Mouse (Mus musculus): ENCODE results near the gene Cyp4f39. TPM values are rescaled to one million over a fixed set of nuclear protein-coding genes. Genes with fewer than 3 reads are reported as not detected.

Cyp4f39 gene
- total RNA-seq, 1 experiment: 2.8 TPM

- DNase-seq (ENCODE audit: low read depth, low spot score): no peak
- in situ Hi-C loops (cut with MboI; ENCODE audit: low sequenced_read_pairs in 2 of 2, unreplicated experiment in 2 of 2): no loop called here
- no peak overlapping the region for H3K27ac ChIP-seq (ENCODE audit: insufficient read depth, low read depth, low read length, poor library complexity, severe bottlenecking)
- TF ChIP-seq HCFC1 (IDR thresholded peaks at IDR 0.05; ENCODE audit: borderline replicate concordance, insufficient read depth, low read length) (no peak), CHD2 (IDR thresholded peaks at IDR 0.05; ENCODE audit: low read depth, low read length) (no peak), MAFK (IDR thresholded peaks at IDR 0.05; ENCODE audit: insufficient read depth, low read depth, low read length) (no peak), ZC3H11A (IDR thresholded peaks at IDR 0.05; ENCODE audit: borderline replicate concordance, low read depth, low read length) (no peak), ZNF384 (IDR thresholded peaks at IDR 0.05; ENCODE audit: low read depth, low read length) (no peak)
- no peaks in the 10 kb centered on the region for H3K36me3 ChIP-seq (ENCODE audit: control insufficient read depth, insufficient read depth, low read length, poor library complexity, severe bottlenecking)
- H3K9ac ChIP-seq (ENCODE audit: insufficient read depth, low read depth, low read length, poor library complexity, severe bottlenecking): no peak overlapping the region
- no peaks in the 10 kb centered on the region for H3K9me3 ChIP-seq (ENCODE audit: control insufficient read depth, insufficient read depth, low read depth, low read length)
- H3K4me1 ChIP-seq (ENCODE audit: control insufficient read depth in 2 of 2, insufficient read depth in 2 of 2, low read length in 2 of 2, poor library complexity in 1 of 2): peaks cover 4 to 12% of the 10 kb centered on the region in 2 experiments; a peak in 2 of 4 replicates
- no peak overlapping the region for H3K4me3 ChIP-seq (ENCODE audit: insufficient read depth in 1 of 2, low read depth in 1 of 2, low read length in 2 of 2, poor library complexity in 1 of 2, severe bottlenecking in 1 of 2)
Measured at GRCm38 (mm10) chr17:32450844-32451537, 1.5 kb upstream of the Cyp4f39 start.

- H3K4me3 ChIP-seq (ENCODE audit: insufficient read depth in 1 of 2, low read depth in 1 of 2, low read length in 2 of 2, poor library complexity in 1 of 2, severe bottlenecking in 1 of 2): no peak overlapping the region
- H3K27ac ChIP-seq (ENCODE audit: insufficient read depth, low read depth, low read length, poor library complexity, severe bottlenecking): no peak overlapping the region
- H3K9me3 ChIP-seq (ENCODE audit: control insufficient read depth, insufficient read depth, low read depth, low read length): no peaks in the 10 kb centered on the region
- no peak for TF ChIP-seq MAFK (IDR thresholded peaks at IDR 0.05; ENCODE audit: insufficient read depth, low read depth, low read length)
- no peak for TF ChIP-seq CHD2 (IDR thresholded peaks at IDR 0.05; ENCODE audit: low read depth, low read length)
- no peak for TF ChIP-seq HCFC1 (IDR thresholded peaks at IDR 0.05; ENCODE audit: borderline replicate concordance, insufficient read depth, low read length)
- no peak for TF ChIP-seq ZC3H11A (IDR thresholded peaks at IDR 0.05; ENCODE audit: borderline replicate concordance, low read depth, low read length)
- TF ChIP-seq ZNF384 (IDR thresholded peaks at IDR 0.05; ENCODE audit: low read depth, low read length): no peak
- in situ Hi-C loops (cut with MboI; ENCODE audit: low sequenced_read_pairs in 2 of 2, unreplicated experiment in 2 of 2): no loop called here
- H3K9ac ChIP-seq (ENCODE audit: insufficient read depth, low read depth, low read length, poor library complexity, severe bottlenecking): no peak overlapping the region
- no peaks in the 10 kb centered on the region for H3K36me3 ChIP-seq (ENCODE audit: control insufficient read depth, insufficient read depth, low read length, poor library complexity, severe bottlenecking)
- DNase-seq (ENCODE audit: low read depth, low spot score): no peak
- H3K4me1 ChIP-seq (ENCODE audit: control insufficient read depth in 2 of 2, insufficient read depth in 2 of 2, low read length in 2 of 2, poor library complexity in 1 of 2): peaks cover 4 to 12% of the 10 kb centered on the region in 2 experiments; a peak in 2 of 4 replicates
Measured at GRCm38 (mm10) chr17:32454188-32454587, 1.7 kb downstream of the Cyp4f39 start.

- no peak overlapping the region for H3K4me3 ChIP-seq (ENCODE audit: insufficient read depth in 1 of 2, low read depth in 1 of 2, low read length in 2 of 2, poor library complexity in 1 of 2, severe bottlenecking in 1 of 2)
- H3K36me3 ChIP-seq (ENCODE audit: control insufficient read depth, insufficient read depth, low read length, poor library complexity, severe bottlenecking): no peaks in the 10 kb centered on the region
- no peak for DNase-seq (ENCODE audit: low read depth, low spot score)
- H3K9ac ChIP-seq (ENCODE audit: insufficient read depth, low read depth, low read length, poor library complexity, severe bottlenecking): no peak overlapping the region
- no peaks in the 10 kb centered on the region for H3K9me3 ChIP-seq (ENCODE audit: control insufficient read depth, insufficient read depth, low read depth, low read length)
- TF ChIP-seq ZC3H11A (IDR thresholded peaks at IDR 0.05; ENCODE audit: borderline replicate concordance, low read depth, low read length) (no peak), HCFC1 (IDR thresholded peaks at IDR 0.05; ENCODE audit: borderline replicate concordance, insufficient read depth, low read length) (no peak), CHD2 (IDR thresholded peaks at IDR 0.05; ENCODE audit: low read depth, low read length) (no peak), ZNF384 (IDR thresholded peaks at IDR 0.05; ENCODE audit: low read depth, low read length) (no peak), MAFK (IDR thresholded peaks at IDR 0.05; ENCODE audit: insufficient read depth, low read depth, low read length) (no peak)
- in situ Hi-C loops (cut with MboI; ENCODE audit: low sequenced_read_pairs in 2 of 2, unreplicated experiment in 2 of 2): no loop called here
- no peak overlapping the region for H3K27ac ChIP-seq (ENCODE audit: insufficient read depth, low read depth, low read length, poor library complexity, severe bottlenecking)
- H3K4me1 ChIP-seq (ENCODE audit: control insufficient read depth in 2 of 2, insufficient read depth in 2 of 2, low read length in 2 of 2, poor library complexity in 1 of 2): peaks cover 4 to 12% of the 10 kb centered on the region in 2 experiments; a peak in 2 of 4 replicates
Measured at GRCm38 (mm10) chr17:32454997-32455396, 2.5 kb downstream of the Cyp4f39 start.

- DNase-seq (ENCODE audit: low read depth, low spot score): no peak
- no peak overlapping the region for H3K9ac ChIP-seq (ENCODE audit: insufficient read depth, low read depth, low read length, poor library complexity, severe bottlenecking)
- no peaks in the 10 kb centered on the region for H3K36me3 ChIP-seq (ENCODE audit: control insufficient read depth, insufficient read depth, low read length, poor library complexity, severe bottlenecking)
- H3K27ac ChIP-seq (ENCODE audit: insufficient read depth, low read depth, low read length, poor library complexity, severe bottlenecking): no peak overlapping the region
- H3K4me3 ChIP-seq (ENCODE audit: insufficient read depth in 1 of 2, low read depth in 1 of 2, low read length in 2 of 2, poor library complexity in 1 of 2, severe bottlenecking in 1 of 2): no peak overlapping the region; a peak in 1 of 4 replicates
- H3K4me1 ChIP-seq (ENCODE audit: control insufficient read depth in 2 of 2, insufficient read depth in 2 of 2, low read length in 2 of 2, poor library complexity in 1 of 2): no peaks in the 10 kb centered on the region
- TF ChIP-seq ZNF384 (IDR thresholded peaks at IDR 0.05; ENCODE audit: low read depth, low read length): no peak
- no peak for TF ChIP-seq CHD2 (IDR thresholded peaks at IDR 0.05; ENCODE audit: low read depth, low read length)
- no peak for TF ChIP-seq HCFC1 (IDR thresholded peaks at IDR 0.05; ENCODE audit: borderline replicate concordance, insufficient read depth, low read length)
- in situ Hi-C loops (cut with MboI; ENCODE audit: low sequenced_read_pairs in 2 of 2, unreplicated experiment in 2 of 2): no loop called here
- no peaks in the 10 kb centered on the region for H3K9me3 ChIP-seq (ENCODE audit: control insufficient read depth, insufficient read depth, low read depth, low read length)
Measured at GRCm38 (mm10) chr17:32468494-32468893, 16.0 kb downstream of the Cyp4f39 start.

All from ES-E14 (cell line).